Mouse (Mus musculus): ENCODE measurements at regions not wholly inside any gene's neighbourhood (a gene's known extent, or its start where the extent isn't known, plus 50 kb on each side); places are given as distances from the start of the nearest gene placed in this dataset.
A peak's percentile ranks its signal among the peaks of the same experiment; 100 is the strongest.

GRCm38 (mm10) chr1:48276206-48276605 lies 1383.6 kb upstream of the Slc39a10 start:
- DNase-seq: peak; percentile 91

GRCm38 (mm10) chr1:48275666-48276065 lies 1383.0 kb upstream of the Slc39a10 start:
- DNase-seq: no peak

All from cerebellum, adult 11-12 months (tissue).